Mouse (Mus musculus): ENCODE results near the gene Dnah12.

DNA sequence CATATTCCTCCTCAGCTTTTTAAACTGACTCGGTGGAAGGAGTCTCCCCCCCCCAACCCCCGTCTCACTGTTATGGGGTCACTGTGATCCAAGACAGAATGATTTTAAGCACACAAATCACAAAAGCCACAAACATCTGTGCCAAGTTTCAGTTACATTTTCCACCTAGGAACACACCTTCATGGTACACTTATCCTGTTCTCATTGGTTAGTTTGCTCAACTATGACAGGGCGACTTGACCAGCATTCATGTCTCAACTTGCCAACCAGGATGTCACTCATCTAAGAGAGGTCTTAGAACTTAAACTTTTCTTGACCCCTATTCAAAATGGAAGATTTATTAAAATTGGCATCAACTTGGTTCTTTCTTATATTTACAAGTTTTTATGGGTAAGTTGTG, 31.8 kb downstream of the Dnah12 start:
- TF ChIP-seq POLR2A (IDR thresholded peaks at IDR 0.05; ENCODE audit: insufficient read depth, low read length): no peak
- no peak for TF ChIP-seq CTCF (IDR thresholded peaks at IDR 0.05; ENCODE audit: low read depth, low read length)

Measured in ES-Bruce4 (cell line).